Mouse (Mus musculus): Measurements from ENCODE around the gene Prr29. TPM values are rescaled to one million over a fixed set of nuclear protein-coding genes. Genes with fewer than 3 reads are reported as not detected.

The Prr29 gene
- polyA plus RNA-seq, 1 experiment from 2014 or later, result not detected

DNA sequence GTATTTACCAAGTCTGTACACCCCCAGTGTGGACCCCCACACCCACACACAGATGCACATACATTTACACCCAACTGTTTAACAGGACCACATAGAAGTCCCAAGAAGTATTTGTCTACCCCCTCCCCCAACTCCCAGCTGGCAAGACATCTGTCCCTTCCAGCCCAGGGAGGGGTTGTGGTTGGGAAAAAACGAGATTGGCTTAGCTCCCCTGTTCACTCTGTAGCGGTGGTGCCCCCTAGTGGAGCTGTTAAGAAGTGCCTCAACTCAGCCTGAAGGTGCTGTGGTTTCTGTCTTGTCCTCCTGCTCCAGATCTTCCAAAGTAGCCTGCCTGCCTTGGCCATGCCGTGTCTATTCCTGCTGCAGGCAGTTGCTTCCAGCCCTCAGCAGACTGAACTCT, 1.0 kb downstream of the Prr29 start:
- Histone ChIP-seq H3K4me2 (ENCODE audit: low read depth) (no peak overlapping the region), H3K4me1 (ENCODE audit: control insufficient read depth, insufficient read depth, low read length) (no peaks in the 10 kb centered on the region), H3K9ac (ENCODE audit: low read length) (no peak overlapping the region), H3K27ac (ENCODE audit: low read depth, low read length) (no peak overlapping the region), H3K9me3 (ENCODE audit: control insufficient read depth, low read length) (no peaks in the 10 kb centered on the region), H3K4me3 (ENCODE audit: low read depth, low read length) (no peak overlapping the region), H3K36me3 (ENCODE audit: control insufficient read depth, insufficient read depth, low read length) (no peaks in the 10 kb centered on the region), H3K27me3 (ENCODE audit: control insufficient read depth, insufficient read depth, low read length) (no peaks in the 10 kb centered on the region)
- ATAC-seq (ENCODE audit: insufficient read depth, low FRiP score, low TSS enrichment) (no peak), DNase-seq (ENCODE audit: low spot score) (peak; percentile 79)
- 17% methylated on average over 3 of the region's 3 CpGs for WGBS

DNA sequence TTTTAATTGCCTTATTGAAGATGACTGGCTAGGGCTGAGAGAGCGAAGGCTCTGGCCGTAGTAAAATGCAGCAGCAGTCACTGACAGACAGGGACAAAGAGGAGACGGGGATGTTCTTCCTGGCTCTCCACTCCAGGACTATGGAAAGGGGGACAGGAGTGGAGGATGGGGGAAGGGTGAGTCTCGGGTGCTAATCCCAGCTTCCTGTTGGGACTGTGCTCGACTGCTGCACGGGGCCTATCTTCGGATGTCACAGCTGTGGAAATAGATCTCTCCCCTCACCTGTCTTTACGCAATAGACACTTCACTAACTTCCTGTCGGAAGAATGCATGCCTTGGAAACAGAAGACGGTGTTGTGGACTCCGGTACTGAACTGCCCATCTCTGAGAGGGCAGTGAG, 8.7 kb downstream of the Prr29 start:
- WGBS, result 62% methylated on average over 11 of the region's 11 CpGs
- DNase-seq (ENCODE audit: low spot score), result no peak

DNA sequence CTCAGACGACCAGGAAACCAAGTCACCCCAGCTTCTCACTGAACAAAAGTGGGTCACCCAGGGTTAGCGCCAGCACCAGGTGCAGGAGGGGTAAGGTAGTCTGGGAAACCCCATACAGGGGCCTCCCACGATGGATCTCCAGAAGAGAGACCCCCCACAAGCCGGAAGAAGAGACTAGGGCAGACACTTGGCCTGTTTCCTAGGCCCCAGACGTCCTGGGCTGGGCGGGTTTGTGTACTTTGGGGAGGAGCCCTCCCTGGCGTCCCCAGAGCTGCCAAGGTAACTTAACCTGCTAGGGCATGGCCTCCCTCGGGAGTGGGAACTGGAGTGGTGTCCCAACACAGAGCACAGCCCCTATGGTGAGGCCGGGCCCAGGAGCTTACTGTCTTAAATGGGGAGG, 9.3 kb downstream of the Prr29 start:
- Histone ChIP-seq H3K4me1 (ENCODE audit: control insufficient read depth, insufficient read depth, low read length) (no peaks in the 10 kb centered on the region), H3K9me3 (ENCODE audit: control insufficient read depth, low read length) (no peaks in the 10 kb centered on the region), H3K4me3 (ENCODE audit: low read depth, low read length) (no peak overlapping the region), H3K27me3 (ENCODE audit: control insufficient read depth, insufficient read depth, low read length) (no peaks in the 10 kb centered on the region), H3K27ac (ENCODE audit: low read depth, low read length) (no peak overlapping the region), H3K4me2 (ENCODE audit: low read depth) (no peak overlapping the region), H3K36me3 (ENCODE audit: control insufficient read depth, insufficient read depth, low read length) (no peaks in the 10 kb centered on the region), H3K9ac (ENCODE audit: low read length) (no peak overlapping the region)
- DNase-seq (ENCODE audit: low spot score), result no peak
- no peak for ATAC-seq (ENCODE audit: insufficient read depth, low FRiP score, low TSS enrichment)
- 60% methylated on average over 9 of the region's 9 CpGs for WGBS

More for the DNA sequence above, 8.7 kb downstream of the Prr29 start:
- Histone ChIP-seq H3K27ac (ENCODE audit: low read depth, low read length) (no peak overlapping the region), H3K4me2 (ENCODE audit: low read depth) (no peak overlapping the region), H3K4me1 (ENCODE audit: control insufficient read depth, insufficient read depth, low read length) (no peaks in the 10 kb centered on the region), H3K9ac (ENCODE audit: low read length) (no peak overlapping the region), H3K36me3 (ENCODE audit: control insufficient read depth, insufficient read depth, low read length) (no peaks in the 10 kb centered on the region), H3K4me3 (ENCODE audit: low read depth, low read length) (no peak overlapping the region), H3K27me3 (ENCODE audit: control insufficient read depth, insufficient read depth, low read length) (no peaks in the 10 kb centered on the region), H3K9me3 (ENCODE audit: control insufficient read depth, low read length) (no peaks in the 10 kb centered on the region)
- ATAC-seq (ENCODE audit: insufficient read depth, low FRiP score, low TSS enrichment), result no peak

DNA sequence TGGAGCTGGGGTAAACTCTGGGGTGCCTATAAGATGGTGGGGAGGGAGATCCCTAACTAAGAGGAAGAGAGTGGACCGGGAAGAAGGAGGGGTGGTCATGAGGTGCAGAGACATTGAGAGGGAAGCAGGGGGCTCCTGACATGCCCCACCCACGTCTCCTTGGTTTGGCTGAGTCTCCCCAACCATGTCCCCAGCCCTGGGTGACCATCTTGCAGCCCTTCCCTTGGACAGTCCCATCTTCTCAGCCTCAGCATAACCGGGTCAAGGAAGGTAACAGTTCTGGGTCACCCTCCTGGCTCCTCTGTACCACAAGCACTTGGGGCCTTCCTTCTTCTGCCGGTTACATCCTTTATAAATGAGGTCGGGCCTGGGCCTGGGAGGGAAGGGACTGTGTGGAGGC, 9.7 kb downstream of the Prr29 start:
- Histone ChIP-seq H3K9ac (ENCODE audit: low read length) (no peak overlapping the region), H3K4me2 (ENCODE audit: low read depth) (no peak overlapping the region)

DNA sequence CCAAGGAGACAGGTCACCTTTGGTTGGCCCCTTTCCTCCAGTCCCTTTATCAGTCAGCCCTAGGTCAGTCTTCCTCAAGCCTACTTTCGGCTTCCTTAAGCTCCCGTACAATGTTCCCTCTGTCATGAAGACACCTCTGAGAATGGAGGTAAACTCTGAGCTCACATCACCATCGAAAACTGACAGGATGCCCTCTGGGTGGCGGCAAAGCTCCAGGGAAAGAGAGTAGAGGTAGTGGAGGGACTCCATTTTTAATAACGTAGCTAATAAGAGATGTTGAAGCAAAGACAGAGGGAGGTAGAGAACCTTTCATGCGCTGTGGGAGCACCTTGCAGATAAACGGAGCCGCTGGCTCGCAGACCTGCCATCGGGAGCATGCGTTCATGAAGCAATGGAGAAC, 15.7 kb downstream of the Prr29 start:
- 84% methylated on average over 11 of the region's 11 CpGs for WGBS
- H3K4me2 ChIP-seq (ENCODE audit: low read depth), result no peak overlapping the region
- no peaks in the 10 kb centered on the region for H3K4me1 ChIP-seq (ENCODE audit: control insufficient read depth, insufficient read depth, low read length)
- no peaks in the 10 kb centered on the region for H3K9me3 ChIP-seq (ENCODE audit: control insufficient read depth, low read length)
- no peaks in the 10 kb centered on the region for H3K36me3 ChIP-seq (ENCODE audit: control insufficient read depth, insufficient read depth, low read length)
- no peak overlapping the region for H3K4me3 ChIP-seq (ENCODE audit: low read depth, low read length)
- no peak for DNase-seq (ENCODE audit: low spot score)
- H3K27ac ChIP-seq (ENCODE audit: low read depth, low read length), result no peak overlapping the region
- no peaks in the 10 kb centered on the region for H3K27me3 ChIP-seq (ENCODE audit: control insufficient read depth, insufficient read depth, low read length)
- no peak for ATAC-seq (ENCODE audit: insufficient read depth, low FRiP score, low TSS enrichment)
- no peak overlapping the region for H3K9ac ChIP-seq (ENCODE audit: low read length)

More for the DNA sequence above, 9.7 kb downstream of the Prr29 start:
- H3K9me3 ChIP-seq (ENCODE audit: control insufficient read depth, low read length), result no peaks in the 10 kb centered on the region
- H3K27ac ChIP-seq (ENCODE audit: low read depth, low read length), result no peak overlapping the region
- H3K4me1 ChIP-seq (ENCODE audit: control insufficient read depth, insufficient read depth, low read length), result no peaks in the 10 kb centered on the region
- no peak for ATAC-seq (ENCODE audit: insufficient read depth, low FRiP score, low TSS enrichment)
- no peaks in the 10 kb centered on the region for H3K27me3 ChIP-seq (ENCODE audit: control insufficient read depth, insufficient read depth, low read length)
- DNase-seq (ENCODE audit: low spot score), result peak; percentile 4
- no peaks in the 10 kb centered on the region for H3K36me3 ChIP-seq (ENCODE audit: control insufficient read depth, insufficient read depth, low read length)
- no peak overlapping the region for H3K4me3 ChIP-seq (ENCODE audit: low read depth, low read length)
- 80% methylated on average over 5 of the region's 5 CpGs for WGBS

DNA sequence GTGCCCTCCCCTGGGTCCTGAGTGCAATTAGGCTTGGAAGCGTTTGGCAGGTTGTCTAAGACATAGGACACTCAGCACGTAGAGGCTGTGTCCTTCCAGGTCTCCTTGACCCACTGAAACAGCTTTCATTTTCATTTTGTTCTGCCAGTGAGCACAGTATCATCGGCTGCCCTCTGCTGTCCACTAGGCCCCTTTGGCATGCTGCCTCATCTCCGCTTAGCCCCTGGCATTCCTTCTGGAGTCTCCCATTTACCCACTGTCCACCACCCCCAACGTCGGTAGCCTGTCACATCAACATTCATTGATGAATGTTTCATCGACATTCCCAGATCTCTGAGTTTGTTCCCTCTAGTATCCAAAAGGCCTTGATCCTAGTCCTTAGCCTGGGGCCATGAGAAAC, 16.6 kb downstream of the Prr29 start:
- H3K4me3 ChIP-seq (ENCODE audit: low read depth, low read length), result no peak overlapping the region

DNA sequence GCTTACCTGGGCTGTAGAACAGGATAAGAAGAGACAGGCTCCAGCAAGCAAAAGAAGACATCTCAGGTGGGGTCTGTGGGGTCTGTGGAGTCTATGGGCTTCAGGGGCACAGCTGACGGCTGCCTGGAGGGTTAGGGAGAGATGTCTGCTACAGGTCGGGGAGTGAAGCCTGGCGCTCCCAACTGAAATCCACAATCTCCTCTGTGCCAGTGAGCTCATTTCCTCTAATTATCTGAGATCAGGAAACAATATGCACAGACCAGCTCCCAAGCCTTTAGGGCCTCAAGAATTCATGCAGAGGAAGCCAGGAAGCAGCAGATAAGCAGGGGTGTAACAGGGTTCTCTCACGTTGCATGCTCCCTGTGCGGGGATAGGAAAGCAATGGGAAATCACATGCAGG, 17.2 kb downstream of the Prr29 start:
- H3K27me3 ChIP-seq (ENCODE audit: control insufficient read depth, insufficient read depth, low read length), result no peaks in the 10 kb centered on the region
- ATAC-seq (ENCODE audit: insufficient read depth, low FRiP score, low TSS enrichment), result no peak
- H3K9me3 ChIP-seq (ENCODE audit: control insufficient read depth, low read length), result no peaks in the 10 kb centered on the region
- 90% methylated on average over 5 of the region's 5 CpGs for WGBS
- no peak overlapping the region for H3K27ac ChIP-seq (ENCODE audit: low read depth, low read length)
- DNase-seq (ENCODE audit: low spot score), result no peak
- H3K4me3 ChIP-seq (ENCODE audit: low read depth, low read length), result no peak overlapping the region
- H3K36me3 ChIP-seq (ENCODE audit: control insufficient read depth, insufficient read depth, low read length), result no peaks in the 10 kb centered on the region
- no peak overlapping the region for H3K4me2 ChIP-seq (ENCODE audit: low read depth)
- no peaks in the 10 kb centered on the region for H3K4me1 ChIP-seq (ENCODE audit: control insufficient read depth, insufficient read depth, low read length)
- no peak overlapping the region for H3K9ac ChIP-seq (ENCODE audit: low read length)

More for the DNA sequence above, 16.6 kb downstream of the Prr29 start:
- Histone ChIP-seq H3K4me1 (ENCODE audit: control insufficient read depth, insufficient read depth, low read length) (no peaks in the 10 kb centered on the region), H3K27me3 (ENCODE audit: control insufficient read depth, insufficient read depth, low read length) (no peaks in the 10 kb centered on the region), H3K9me3 (ENCODE audit: control insufficient read depth, low read length) (no peaks in the 10 kb centered on the region), H3K27ac (ENCODE audit: low read depth, low read length) (no peak overlapping the region), H3K36me3 (ENCODE audit: control insufficient read depth, insufficient read depth, low read length) (no peaks in the 10 kb centered on the region), H3K4me2 (ENCODE audit: low read depth) (no peak overlapping the region), H3K9ac (ENCODE audit: low read length) (no peak overlapping the region)
- ATAC-seq (ENCODE audit: insufficient read depth, low FRiP score, low TSS enrichment) (no peak), DNase-seq (ENCODE audit: low spot score) (no peak)
- 91% methylated on average over 7 of the region's 7 CpGs for WGBS

DNA sequence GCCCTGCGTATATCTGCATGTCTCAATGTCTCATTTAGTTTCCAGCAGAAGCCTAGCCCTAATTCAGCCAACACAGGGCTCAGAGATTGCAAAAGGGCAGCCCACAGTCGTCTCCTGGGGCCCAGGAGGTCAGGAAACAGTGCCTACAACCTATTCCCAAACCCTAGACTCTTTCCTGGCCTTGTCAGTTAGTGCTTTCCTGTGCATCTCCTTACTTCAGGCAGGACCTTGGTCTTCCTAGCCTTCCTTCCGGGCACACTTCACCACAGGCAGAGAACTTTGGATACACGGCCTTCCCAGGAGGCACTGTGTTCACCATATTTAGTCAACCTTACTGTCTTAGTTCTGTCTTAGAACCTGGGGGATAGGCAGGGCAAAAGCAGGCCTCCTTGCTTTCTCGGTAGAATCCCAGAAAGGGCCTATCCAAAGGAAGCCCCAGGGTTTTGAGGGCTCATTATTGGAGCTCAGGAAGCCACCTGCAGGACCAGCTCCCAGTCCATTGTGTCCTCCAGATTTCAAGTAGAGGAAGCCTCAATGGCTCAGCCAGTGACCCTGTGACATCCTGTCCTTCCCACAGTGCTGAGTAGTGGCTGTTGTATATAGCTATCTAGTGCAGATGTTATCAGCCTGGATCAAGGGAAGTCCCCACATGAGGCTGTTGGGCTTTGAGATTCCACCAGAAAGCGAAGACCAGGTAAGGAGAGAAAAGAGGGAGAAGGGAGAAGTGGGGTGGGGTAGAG, 17.9 kb downstream of the Prr29 start:
- Histone ChIP-seq H3K4me2 (ENCODE audit: low read depth) (no peak overlapping the region), H3K4me3 (ENCODE audit: low read depth, low read length) (no peak overlapping the region), H3K9ac (ENCODE audit: low read length) (no peak overlapping the region), H3K4me1 (ENCODE audit: control insufficient read depth, insufficient read depth, low read length) (no peaks in the 10 kb centered on the region), H3K27ac (ENCODE audit: low read depth, low read length) (no peak overlapping the region), H3K36me3 (ENCODE audit: control insufficient read depth, insufficient read depth, low read length) (no peaks in the 10 kb centered on the region), H3K9me3 (ENCODE audit: control insufficient read depth, low read length) (no peaks in the 10 kb centered on the region), H3K27me3 (ENCODE audit: control insufficient read depth, insufficient read depth, low read length) (no peaks in the 10 kb centered on the region)
- DNase-seq (ENCODE audit: low spot score) (no peak), ATAC-seq (ENCODE audit: insufficient read depth, low FRiP score, low TSS enrichment) (no peak)
- WGBS, result 83% methylated on average over 6 of the region's 6 CpGs

DNA sequence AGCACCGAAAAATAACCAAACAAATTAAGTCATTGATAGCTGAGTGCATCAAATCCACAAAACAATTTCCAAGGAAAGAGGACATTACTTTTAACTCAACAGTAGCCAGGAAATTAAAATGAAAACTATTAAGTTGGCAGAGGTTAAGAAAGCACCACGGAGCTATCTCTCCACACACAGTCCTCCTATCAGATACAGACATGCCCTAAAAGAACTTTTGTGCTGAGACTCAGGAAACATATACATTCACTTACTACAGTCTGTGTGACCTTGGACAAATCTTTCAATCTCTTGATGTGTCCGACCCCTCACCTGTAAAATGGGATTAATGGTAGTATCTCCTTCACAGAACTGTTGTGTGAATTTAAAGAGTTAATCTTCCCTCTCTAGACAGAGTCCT, 21.1 kb downstream of the Prr29 start:
- H3K27me3 ChIP-seq (ENCODE audit: control insufficient read depth, insufficient read depth, low read length), result no peaks in the 10 kb centered on the region
- no peak overlapping the region for H3K4me3 ChIP-seq (ENCODE audit: low read depth, low read length)
- H3K9ac ChIP-seq (ENCODE audit: low read length), result no peak overlapping the region
- H3K4me1 ChIP-seq (ENCODE audit: control insufficient read depth, insufficient read depth, low read length), result no peaks in the 10 kb centered on the region
- WGBS, result 86% methylated on average over 3 of the region's 3 CpGs
- no peaks in the 10 kb centered on the region for H3K36me3 ChIP-seq (ENCODE audit: control insufficient read depth, insufficient read depth, low read length)
- no peak overlapping the region for H3K27ac ChIP-seq (ENCODE audit: low read depth, low read length)
- no peak for ATAC-seq (ENCODE audit: insufficient read depth, low FRiP score, low TSS enrichment)
- no peaks in the 10 kb centered on the region for H3K9me3 ChIP-seq (ENCODE audit: control insufficient read depth, low read length)
- DNase-seq (ENCODE audit: low spot score), result no peak
- no peak overlapping the region for H3K4me2 ChIP-seq (ENCODE audit: low read depth)

Data from neural tube, embryonic 11.5 days (tissue).